Mouse (Mus musculus): ENCODE measurements around the gene Ambra1.

GRCm38 (mm10) chr2:91811433-91811832, 81.5 kb downstream of the Ambra1 start:
- TF ChIP-seq CTCF (IDR thresholded peaks at IDR 0.05; ENCODE audit: control insufficient read depth, insufficient read depth, low read length) = no peak
- TF ChIP-seq POLR2A (IDR thresholded peaks at IDR 0.05; ENCODE audit: borderline replicate concordance, control insufficient read depth, low read depth, low read length) = no peak

Data from bone marrow, adult 2 months (tissue).